Mouse (Mus musculus): ENCODE data around the gene Oaf.

- TF ChIP-seq HCFC1 (IDR thresholded peaks at IDR 0.05; ENCODE audit: borderline replicate concordance, insufficient read depth, low read length) = no peak
- no peak for TF ChIP-seq MAFK (IDR thresholded peaks at IDR 0.05; ENCODE audit: insufficient read depth, low read depth, low read length)
- no peak for TF ChIP-seq ZC3H11A (IDR thresholded peaks at IDR 0.05; ENCODE audit: borderline replicate concordance, low read depth, low read length)
- TF ChIP-seq ZNF384 (IDR thresholded peaks at IDR 0.05; ENCODE audit: low read depth, low read length) = no peak
- no peak for TF ChIP-seq CHD2 (IDR thresholded peaks at IDR 0.05; ENCODE audit: low read depth, low read length)
These were observed 32.2 kb upstream of the Oaf start for GRCm38 (mm10) chr9:43271761-43272518.
